Mouse (Mus musculus) right cerebral cortex, adult 18-20 months (tissue): Measurements from ENCODE around the gene Spsb1.

Experiments
- DNase-seq: peaks from one replicate; pipeline ENCODE4 v3.0.0; 2022; ENCODE audit warnings: mixed read lengths

The Spsb1 gene

GRCm38 (mm10) chr4:149853698-149854284 lies 101.1 kb downstream of the Spsb1 start:
- no peak for DNase-seq

- DNase-seq, result no peak
Observed at GRCm38 (mm10) chr4:149851554-149851953, 103.3 kb downstream of the Spsb1 start.

DNA sequence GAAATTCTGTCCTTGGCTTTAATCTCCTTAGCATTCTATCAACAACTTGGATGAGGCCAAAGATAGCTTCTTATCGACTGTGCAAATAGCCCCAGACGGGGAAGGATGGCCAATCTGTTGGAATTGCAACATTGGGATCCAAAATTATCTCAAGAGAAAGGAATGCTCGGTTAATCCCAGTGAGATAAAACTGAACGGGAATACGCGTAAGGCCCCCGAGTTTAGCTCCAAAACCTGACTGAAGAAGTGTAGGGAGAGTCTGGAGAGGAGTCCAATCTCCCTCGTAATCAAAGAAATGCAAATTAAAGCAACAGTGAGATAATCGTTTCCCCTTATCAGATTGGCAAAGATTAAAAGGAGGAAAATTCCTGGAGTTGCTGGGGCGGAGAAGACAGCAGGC lies 104.2 kb downstream of the Spsb1 start:
- DNase-seq, result no peak

- no peak for DNase-seq
Observed at GRCm38 (mm10) chr4:149850045-149850444, 104.8 kb downstream of the Spsb1 start.

DNA sequence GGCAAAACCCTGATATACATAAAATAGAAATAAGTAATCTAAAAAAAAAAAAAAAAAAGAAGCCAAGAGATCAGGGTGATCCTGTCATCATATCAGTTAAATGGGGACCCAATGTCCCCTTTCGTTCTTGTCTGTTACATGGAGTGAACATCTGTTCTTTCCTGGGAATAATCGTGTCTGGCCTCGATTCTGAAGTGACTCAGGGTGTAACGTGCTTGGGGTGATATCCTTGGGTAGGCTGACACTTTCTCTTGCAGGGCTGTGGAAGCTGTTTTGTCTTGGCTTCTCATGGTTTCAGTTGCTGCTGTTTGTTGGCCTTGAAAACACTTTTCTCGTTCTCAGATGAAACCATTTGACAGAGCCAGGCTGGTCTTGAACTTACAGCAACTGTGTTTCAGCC lies 105.8 kb downstream of the Spsb1 start:
- no peak for DNase-seq

- no peak for DNase-seq
Observed at GRCm38 (mm10) chr4:149846861-149847631, 107.8 kb downstream of the Spsb1 start.
